Mouse (Mus musculus) activated CD4-positive, CD25-positive, alpha-beta regulatory T cell, adult 4 months (primary cell): ENCODE data around the gene Ssh3. TPM values are rescaled to one million over a fixed set of nuclear protein-coding genes. Genes with fewer than 3 reads are reported as not detected.
A peak's percentile ranks its signal among the peaks of the same experiment; 100 is the strongest.

Experiments
- ATAC-seq: one replicate; pipeline ENCODE4 v1.8.0; 2017
- polyA plus RNA-seq, 2 experiments: library from polyadenylated mRNA; unstranded; fragments of 100-300 nt; shearing (Covaris generic); gene quantifications; one replicate each; pipeline ENCODE4 v1.2.1; 2017

The Ssh3 gene
- polyA plus RNA-seq, 2 experiments from 2014 or later, result 8.8 to 11.4 TPM

DNA sequence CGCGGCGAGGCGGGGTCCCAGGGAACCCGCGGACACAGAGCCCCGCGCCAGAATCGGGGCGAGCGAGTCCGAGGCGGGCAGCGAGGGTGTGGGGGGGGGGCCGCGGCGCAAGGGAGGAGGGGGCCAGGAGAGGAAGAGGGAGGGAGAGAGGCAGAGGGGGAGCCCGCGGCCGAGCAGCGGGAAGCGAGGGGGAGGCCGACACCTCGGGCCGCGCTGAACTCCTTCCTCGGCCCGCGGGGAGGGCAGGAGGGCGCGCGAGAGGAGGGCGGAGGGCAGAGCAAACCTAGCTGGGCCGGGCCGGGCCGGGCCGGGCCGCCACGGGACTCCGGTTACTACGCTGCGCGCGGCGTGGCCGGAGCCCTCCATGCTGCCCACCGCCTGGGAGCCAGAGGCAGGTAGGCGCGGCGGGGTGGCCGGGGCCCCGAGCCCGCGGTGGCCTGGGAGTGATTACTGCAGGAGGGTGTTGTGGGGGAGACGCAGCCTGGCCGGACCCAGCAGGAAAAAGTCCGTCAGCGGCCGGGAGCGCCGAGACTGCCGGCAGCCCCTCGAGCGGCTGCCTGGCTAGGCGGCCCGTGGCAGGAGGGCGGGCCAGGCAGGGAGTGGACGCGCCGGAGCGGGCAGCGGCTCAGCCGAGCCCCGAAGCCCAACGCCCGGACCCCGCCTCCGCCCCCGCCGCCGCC lies 54.1 kb downstream of the Ssh3 start:
- peak; percentile 33 for ATAC-seq

DNA sequence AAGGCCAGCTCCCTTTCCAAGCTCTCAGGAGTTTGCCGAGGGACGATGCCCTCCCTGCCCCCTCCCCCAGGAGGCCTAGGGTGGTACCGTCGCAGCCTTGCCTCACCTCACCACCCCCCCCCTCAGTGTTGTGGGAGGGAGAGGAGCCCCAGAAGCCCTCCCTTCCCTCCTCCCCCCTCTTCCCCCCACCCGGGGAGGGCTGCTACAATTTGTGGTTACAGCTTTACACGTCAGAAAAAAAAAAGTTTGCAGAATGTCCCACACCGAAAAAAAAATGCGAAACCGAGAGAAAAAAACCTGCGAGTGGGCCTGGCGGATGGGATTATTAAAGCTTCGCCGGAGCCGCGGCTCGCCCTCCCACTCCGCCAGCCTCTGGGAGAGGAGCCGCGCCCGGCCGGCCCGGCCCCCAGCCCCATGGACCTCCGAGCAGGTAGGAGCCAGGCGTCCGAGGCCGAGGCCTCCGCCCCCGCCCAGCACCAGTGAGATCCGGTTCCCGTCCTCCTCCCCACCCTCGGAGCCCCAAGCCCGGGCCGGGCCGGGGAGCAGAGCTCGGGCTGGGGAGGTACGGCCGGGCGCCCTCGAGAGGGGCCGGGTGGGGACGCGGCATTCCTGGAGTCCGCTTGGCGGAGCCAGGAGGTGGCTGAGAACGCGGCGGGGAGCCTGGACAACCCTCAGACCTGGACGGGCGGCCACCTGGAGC lies 54.8 kb downstream of the Ssh3 start, which contains the start of the genes Clcf1 and AC109138.7:
TSS of gene Clcf1 (plus strand) at position 168 of the 700 bp plus-strand sequence.
TSS of gene AC109138.7 (plus strand) at position 287 of the 700 bp plus-strand sequence.
- peak; percentile 69 for ATAC-seq

DNA sequence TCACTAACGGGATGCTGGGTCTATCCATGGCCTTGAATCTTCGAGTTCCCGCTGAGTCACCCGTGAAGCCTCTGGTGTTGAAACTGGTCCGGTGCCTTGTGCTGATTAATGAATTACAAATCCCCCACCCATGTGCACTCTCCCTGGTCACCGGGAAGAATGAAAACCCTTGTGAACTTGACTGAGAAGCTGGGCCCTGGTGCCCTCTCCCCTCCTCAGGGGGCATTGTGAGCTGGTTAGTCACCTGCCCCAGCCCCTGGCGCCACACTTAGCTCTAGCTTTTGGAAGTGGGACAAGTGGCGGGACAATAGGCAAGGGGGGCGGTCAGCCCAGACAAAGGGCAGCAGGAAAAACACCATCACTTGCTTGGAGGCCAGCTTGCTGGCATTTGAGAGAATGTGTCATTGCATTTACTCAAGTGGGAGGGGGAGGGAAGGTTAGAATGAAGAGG lies 55.4 kb downstream of the Ssh3 start:
- no peak for ATAC-seq

DNA sequence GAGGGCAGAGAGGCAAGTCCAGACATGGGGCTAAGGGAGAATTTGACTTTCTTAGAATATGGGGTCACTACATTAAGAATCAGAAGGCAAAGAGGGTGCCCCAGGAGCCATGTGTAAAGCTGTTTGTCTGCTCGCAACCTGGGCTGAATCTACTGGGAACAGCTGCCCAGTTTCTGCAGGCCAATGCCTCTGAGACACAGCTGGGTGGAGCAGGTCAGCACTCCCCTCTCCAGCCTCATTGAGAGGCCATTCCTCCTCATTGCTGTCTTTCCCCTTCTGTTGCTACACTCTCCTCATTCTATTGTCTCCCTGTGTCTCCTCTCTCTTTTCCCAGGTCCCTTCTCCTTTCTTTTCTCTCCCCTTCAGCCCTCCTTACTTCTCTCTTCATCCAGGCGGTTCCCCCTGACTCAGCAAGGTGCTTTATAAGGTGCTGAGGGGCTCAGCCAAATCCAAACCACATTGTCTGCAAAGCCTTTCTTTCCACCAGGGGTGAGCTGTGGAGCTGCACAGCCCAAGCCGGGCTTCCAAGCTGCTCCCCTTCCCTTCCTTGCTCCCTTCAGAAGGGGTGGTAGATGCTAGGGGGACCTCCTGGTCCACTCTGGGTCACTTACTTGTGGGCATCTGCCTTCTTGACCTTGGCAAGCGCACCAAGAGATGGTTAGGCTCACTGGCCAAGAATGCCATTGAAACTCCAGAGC lies 56.9 kb downstream of the Ssh3 start:
- no peak for ATAC-seq

Other genes starting within 250 kb of the Ssh3 start
- gene Gstp1, start 231.2 kb downstream of the Ssh3 start, polyA plus RNA-seq, result 100 to 1,000 TPM; 481 to 485 TPM
- 10 to 100 TPM; 11.1 to 23.5 TPM for gene Gstp2, start 223.2 kb downstream of the Ssh3 start, polyA plus RNA-seq
- gene Gstp3, start 209.6 kb downstream of the Ssh3 start, polyA plus RNA-seq, result 100 to 1,000 TPM; 202 to 218 TPM
- not detected for gene Cabp2, start 187.6 kb downstream of the Ssh3 start, polyA plus RNA-seq
- gene Cdk2ap2, start 172.0 kb downstream of the Ssh3 start, polyA plus RNA-seq, result 100 to 1,000 TPM; 372 to 419 TPM
- gene Pitpnm1, start 169.2 kb downstream of the Ssh3 start, polyA plus RNA-seq, result 10 to 100 TPM; 89.9 to 91.4 TPM
- gene Aip, start 143.3 kb downstream of the Ssh3 start, polyA plus RNA-seq, result 100 to 1,000 TPM; 171 to 215 TPM
- gene Gpr152, start 129.4 kb downstream of the Ssh3 start, polyA plus RNA-seq, result not detected
- gene Cabp4, start 125.1 kb downstream of the Ssh3 start, polyA plus RNA-seq, result 1 to 10 TPM; 1.1 to 1.4 TPM
- 100 to 1,000 TPM; 212 to 255 TPM for gene Coro1b, start 120.6 kb downstream of the Ssh3 start, polyA plus RNA-seq
- gene Ptprcap, start 115.6 kb downstream of the Ssh3 start, polyA plus RNA-seq, result 1,000 to 10,000 TPM; 1,013 to 1,027 TPM
- 10 to 100 TPM; 21.9 to 25.0 TPM for gene Rps6kb2, start 105.8 kb downstream of the Ssh3 start, polyA plus RNA-seq
- gene Carns1, start 93.7 kb downstream of the Ssh3 start, polyA plus RNA-seq, result 1 to 10 TPM; 6.1 to 7.2 TPM
- 100 to 1,000 TPM; 548 to 733 TPM for gene Tbc1d10c, start 77.9 kb downstream of the Ssh3 start, polyA plus RNA-seq
- 1,000 to 10,000 TPM in 1 of 2 experiments, 100 to 1,000 TPM in 1; 945 to 1,075 TPM for gene Ppp1ca, start 77.1 kb downstream of the Ssh3 start, polyA plus RNA-seq
- gene Rad9a, start 67.5 kb downstream of the Ssh3 start, polyA plus RNA-seq, result 10 to 100 TPM; 37.7 to 40.3 TPM
- 10 to 100 TPM; 19.7 to 29.7 TPM for gene Clcf1, start 54.9 kb downstream of the Ssh3 start, polyA plus RNA-seq
- gene AC109138.7, start 54.8 kb downstream of the Ssh3 start, polyA plus RNA-seq, result not detected
- 100 to 1,000 TPM; 117 to 151 TPM for gene Pold4, start 37.3 kb downstream of the Ssh3 start, polyA plus RNA-seq
- 1 to 10 TPM; 1.5 to 2.1 TPM for gene Ankrd13d, start 14.0 kb upstream of the Ssh3 start, polyA plus RNA-seq
- 100 to 1,000 TPM in 1 of 2 experiments, 10 to 100 TPM in 1; 83.4 to 101 TPM for gene Grk2, start 37.0 kb upstream of the Ssh3 start, polyA plus RNA-seq
- gene Kdm2a, start 129.1 kb upstream of the Ssh3 start, polyA plus RNA-seq, result 10 to 100 TPM; 54.9 to 68.6 TPM
- gene Rhod, start 170.3 kb upstream of the Ssh3 start, polyA plus RNA-seq, result 1 to 10 TPM; 1.9 to 3.2 TPM
- under 1 TPM in 1 of 2 experiments, not detected in 1; 0.14 TPM for gene Syt12, start 208.3 kb upstream of the Ssh3 start, polyA plus RNA-seq
- gene 2010003K11Rik, start 229.4 kb upstream of the Ssh3 start, polyA plus RNA-seq, result not detected
- 1 to 10 TPM; 1.0 to 1.5 TPM for gene Pcx, start 241.3 kb upstream of the Ssh3 start, polyA plus RNA-seq